Mouse (Mus musculus) liver, embryonic 11.5 days (tissue): ENCODE results near the gene 4930583I09Rik. TPM values are rescaled to one million over a fixed set of nuclear protein-coding genes. Genes with fewer than 3 reads are reported as not detected.

ENCODE experiments used
- ATAC-seq: fragments of 200-750 bp; cut with Nextera tagmentation; replicated peaks from 2 replicates; pipeline ENCODE4 v1.8.0; 2017; ENCODE audit warnings: moderate number of reproducible peaks, mild to moderate bottlenecking, moderate TSS enrichment, moderate library complexity; ENCODE audit not compliant: low FRiP score
- DNase-seq: peaks from one replicate; pipeline ENCODE4 v3.0.0-alpha.2; 2017; ENCODE audit warnings: low spot score
- H3K27ac ChIP-seq: fragments of 300-500 bp; sonication (generic); 2 replicates; pipeline ENCODE4 v1.5.1; 2014; ENCODE audit warnings: mild to moderate bottlenecking, low read depth, low read length, control low read depth
- H3K27me3 ChIP-seq: fragments of 300-500 bp; sonication (generic); replicated peaks from 2 replicates; pipeline ENCODE4 v1.6.1; 2014; ENCODE audit warnings: low read length, mixed read lengths; ENCODE audit not compliant: control insufficient read depth, insufficient read depth
- H3K36me3 ChIP-seq: fragments of 300-500 bp; sonication (generic); 2 replicates; pipeline ENCODE4 v1.6.1; 2014; ENCODE audit warnings: mild to moderate bottlenecking, low read length, moderate library complexity, mixed read lengths; ENCODE audit not compliant: control insufficient read depth, insufficient read depth
- H3K4me1 ChIP-seq: fragments of 300-500 bp; sonication (generic); replicated peaks from 2 replicates; pipeline ENCODE4 v1.6.1; 2014; ENCODE audit warnings: low read length, mixed read lengths; ENCODE audit not compliant: control insufficient read depth, insufficient read depth
- H3K4me2 ChIP-seq: fragments of 300-500 bp; sonication (generic); 2 replicates; pipeline ENCODE4 v1.6.1; 2014; ENCODE audit warnings: mild to moderate bottlenecking, control low read depth, moderate library complexity
- H3K4me3 ChIP-seq: fragments of 300-500 bp; sonication (generic); 2 replicates; pipeline ENCODE4 v1.5.1; 2014; ENCODE audit warnings: low read depth, low read length, control low read depth
- H3K9ac ChIP-seq: fragments of 300-500 bp; sonication (generic); 2 replicates; pipeline ENCODE4 v1.6.1; 2014; ENCODE audit warnings: low read depth, low read length, control low read depth
- H3K9me3 ChIP-seq: fragments of 300-500 bp; sonication (generic); 2 replicates; pipeline ENCODE4 v1.6.1; 2016; ENCODE audit warnings: low read length, inconsistent platforms, mixed read lengths; ENCODE audit not compliant: control insufficient read depth
- WGBS: fragments of 180-500 bp; shearing (Covaris S2); extraction: QIAGEN DNeasy Blood & Tissue Kit; methylation state at CpG from one replicate; pipeline ENCODE4 v1.1.7; 2014; 5-methylcytosine and 5-hydroxymethylcytosine counted together
- polyA plus RNA-seq: library from polyadenylated mRNA; unstranded; fragments of >200 nt; fragmentation: Nextera tagmentation; extraction: Ambion mirVana; gene quantifications from 2 replicates; pipeline ENCODE4 v1.2.1, GENCODE M21; 2014

4930583I09Rik gene
- polyA plus RNA-seq, 1 experiment from 2014 or later, result not detected

DNA sequence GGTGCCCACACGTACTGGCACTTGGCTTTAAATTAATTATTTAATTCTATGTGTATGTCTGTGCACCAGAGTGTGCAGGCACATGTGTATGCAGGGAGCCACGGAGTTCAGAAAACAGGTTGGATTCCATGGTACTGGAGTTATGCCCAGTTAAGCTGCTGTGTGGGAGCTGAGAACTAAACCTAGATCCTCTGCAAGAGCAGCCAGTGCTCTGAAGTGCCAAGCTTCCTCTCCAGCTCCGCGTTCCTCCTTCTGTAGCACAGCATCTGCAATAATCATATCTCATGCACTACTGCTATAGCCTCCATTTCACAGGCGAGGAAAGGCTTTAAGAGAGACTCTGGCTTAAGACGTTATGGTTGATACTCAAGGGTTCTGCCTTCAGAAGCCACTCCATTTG, 22.3 kb downstream of the 4930583I09Rik start:
- DNase-seq (no peak), ATAC-seq (no peak)
- Histone ChIP-seq H3K4me1 (no peaks in the 10 kb centered on the region), H3K4me2 (no peak overlapping the region), H3K27me3 (no peaks in the 10 kb centered on the region), H3K4me3 (no peak overlapping the region), H3K27ac (no peak overlapping the region), H3K36me3 (no peaks in the 10 kb centered on the region), H3K9me3 (no peaks in the 10 kb centered on the region), H3K9ac (no peak overlapping the region)
- 79% methylated on average over 6 of the region's 6 CpGs for WGBS

DNA sequence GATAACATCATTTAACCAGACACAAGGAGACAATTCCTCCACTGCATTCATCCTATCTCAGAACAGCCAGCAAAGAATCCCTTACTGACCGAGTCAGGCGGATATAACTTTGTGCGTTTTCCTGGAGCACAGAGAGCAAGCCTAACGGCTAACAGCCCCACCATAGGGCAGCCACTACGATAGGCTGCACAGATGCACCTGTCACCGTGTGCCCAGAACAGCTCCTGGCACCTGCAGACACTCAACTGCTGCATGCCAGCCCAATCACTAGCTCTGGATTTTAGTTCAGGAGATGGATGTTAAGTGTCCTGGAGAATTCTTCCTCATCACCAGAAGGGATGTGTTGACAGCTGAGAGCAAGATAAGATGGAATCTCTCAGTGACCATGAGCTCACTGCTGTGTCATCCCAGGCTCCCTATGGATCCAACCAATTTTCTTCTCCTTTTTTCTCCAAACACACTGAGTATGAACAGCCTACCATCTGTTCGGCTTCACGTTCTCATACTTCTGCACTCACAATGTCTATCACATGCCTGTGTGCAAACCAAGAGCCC, 29.8 kb downstream of the 4930583I09Rik start:
- Histone ChIP-seq H3K27ac (no peak overlapping the region), H3K9ac (no peak overlapping the region), H3K9me3 (no peaks in the 10 kb centered on the region), H3K4me2 (no peak overlapping the region), H3K36me3 (no peaks in the 10 kb centered on the region), H3K4me1 (no peaks in the 10 kb centered on the region), H3K27me3 (no peaks in the 10 kb centered on the region), H3K4me3 (no peak overlapping the region)
- ATAC-seq (no peak), DNase-seq (no peak)
- 82% methylated on average over 8 of the region's 8 CpGs for WGBS

DNA sequence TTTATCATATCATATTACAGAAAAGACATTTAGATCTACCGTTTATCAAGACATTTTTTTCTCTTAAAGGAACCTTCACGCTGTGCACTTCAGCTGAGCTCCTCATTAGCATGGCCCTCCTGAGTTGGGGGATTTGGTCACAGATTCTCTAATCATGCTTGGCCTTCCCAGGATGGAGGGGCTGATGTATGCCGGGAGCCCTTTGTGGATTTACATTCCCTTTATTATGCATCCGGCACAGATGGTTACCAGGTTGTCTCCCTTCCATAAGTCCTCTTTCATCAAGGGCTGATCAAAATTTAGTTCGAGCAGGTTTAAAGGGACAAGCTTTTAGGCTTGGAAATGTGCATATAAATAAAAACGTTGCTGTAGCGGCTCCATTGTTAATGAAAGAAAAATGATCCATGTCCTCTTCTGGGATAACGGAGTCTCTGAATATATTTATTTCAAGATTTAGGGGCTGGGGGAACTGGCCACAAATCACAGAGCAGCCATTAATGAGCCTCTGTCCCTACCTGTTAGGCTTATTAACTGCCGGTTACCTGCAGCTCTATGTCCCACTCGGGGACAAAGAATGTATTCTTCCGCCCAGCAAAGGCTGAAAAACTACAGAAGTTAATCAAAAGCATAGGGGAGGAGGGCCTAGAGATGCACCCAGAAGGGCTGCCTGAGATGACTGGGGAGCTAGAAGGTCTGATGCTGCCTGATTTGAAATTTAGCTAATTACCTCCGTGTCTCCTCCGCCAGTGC, 31.3 kb downstream of the 4930583I09Rik start:
- H3K27me3 ChIP-seq, result no peaks in the 10 kb centered on the region
- H3K9ac ChIP-seq, result no peak overlapping the region
- WGBS, result 77% methylated on average over 13 of the region's 13 CpGs
- ATAC-seq (no peak), DNase-seq (no peak)
- H3K36me3 ChIP-seq, result no peaks in the 10 kb centered on the region
- no peaks in the 10 kb centered on the region for H3K9me3 ChIP-seq
- H3K27ac ChIP-seq, result no peak overlapping the region
- H3K4me1 ChIP-seq, result no peaks in the 10 kb centered on the region
- H3K4me3 ChIP-seq, result no peak overlapping the region
- H3K4me2 ChIP-seq, result no peak overlapping the region

DNA sequence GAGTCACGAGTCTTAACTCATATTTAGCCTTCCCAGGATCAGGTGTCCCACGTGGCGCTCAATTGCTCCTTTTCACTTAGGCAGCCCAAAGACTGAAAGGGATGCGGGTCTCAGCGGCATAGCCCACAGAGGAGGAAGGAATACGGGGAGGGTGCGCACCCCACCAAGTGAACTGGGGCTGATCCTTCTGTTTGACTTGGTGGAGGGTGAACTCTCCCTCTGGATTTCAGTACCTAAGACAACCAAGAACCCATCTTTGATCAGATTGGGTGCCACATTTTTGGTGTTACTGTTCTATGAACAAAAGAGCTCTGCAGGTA, 33.0 kb downstream of the 4930583I09Rik start:
- H3K4me3 ChIP-seq, result no peak overlapping the region
- no peaks in the 10 kb centered on the region for H3K4me1 ChIP-seq
- H3K36me3 ChIP-seq, result no peaks in the 10 kb centered on the region
- H3K27me3 ChIP-seq, result no peaks in the 10 kb centered on the region
- ATAC-seq (no peak), DNase-seq (no peak)
- H3K27ac ChIP-seq, result no peak overlapping the region
- no peak overlapping the region for H3K9ac ChIP-seq
- H3K9me3 ChIP-seq, result no peaks in the 10 kb centered on the region
- WGBS, result 59% methylated on average over 7 of the region's 7 CpGs
- H3K4me2 ChIP-seq, result no peak overlapping the region

DNA sequence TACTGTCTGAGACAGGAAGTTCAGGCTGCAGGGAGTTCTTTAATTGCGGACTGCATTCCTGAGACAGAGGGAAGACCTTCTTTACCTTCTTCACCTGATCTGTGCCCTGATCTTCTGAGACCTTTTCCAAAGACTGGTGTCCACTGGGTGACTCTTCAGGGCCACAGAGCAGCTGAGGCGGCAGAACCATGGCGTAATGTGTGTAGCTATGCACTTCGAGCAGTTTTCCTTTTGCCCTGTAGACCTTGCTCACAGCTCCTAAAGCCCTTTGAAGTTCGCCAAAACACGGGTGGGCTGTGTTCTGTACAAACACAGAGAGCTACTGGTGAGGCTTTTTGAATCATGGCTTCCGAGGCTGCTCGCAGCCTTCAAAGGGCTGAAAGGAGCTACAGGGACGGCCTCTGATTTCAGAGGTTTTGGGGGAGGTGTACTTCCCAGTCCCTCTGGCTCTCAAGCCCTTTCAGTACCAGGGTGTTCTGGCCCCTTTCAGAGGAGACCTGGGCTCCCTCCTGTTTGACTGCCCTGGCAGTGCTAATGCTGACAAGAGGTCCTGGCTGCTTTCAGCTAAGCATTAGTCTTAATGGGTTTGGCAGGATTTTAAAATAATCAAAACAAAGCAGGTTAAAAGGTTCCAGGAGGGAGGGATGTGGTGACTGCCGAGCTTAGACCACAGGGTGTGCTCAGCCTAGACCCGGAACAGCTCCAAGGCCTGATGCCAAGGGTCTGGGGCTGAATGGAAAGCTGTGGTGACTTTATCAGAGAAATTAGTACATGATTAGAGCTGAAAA, 33.5 kb downstream of the 4930583I09Rik start:
- H3K27me3 ChIP-seq, result no peaks in the 10 kb centered on the region
- ATAC-seq, result no peak
- DNase-seq, result no peak
- H3K4me3 ChIP-seq, result no peak overlapping the region
- 52% methylated on average over 11 of the region's 11 CpGs for WGBS
- H3K4me2 ChIP-seq, result no peak overlapping the region
- H3K9ac ChIP-seq, result no peak overlapping the region
- H3K4me1 ChIP-seq, result no peaks in the 10 kb centered on the region
- no peaks in the 10 kb centered on the region for H3K36me3 ChIP-seq
- no peaks in the 10 kb centered on the region for H3K9me3 ChIP-seq
- no peak overlapping the region for H3K27ac ChIP-seq

DNA sequence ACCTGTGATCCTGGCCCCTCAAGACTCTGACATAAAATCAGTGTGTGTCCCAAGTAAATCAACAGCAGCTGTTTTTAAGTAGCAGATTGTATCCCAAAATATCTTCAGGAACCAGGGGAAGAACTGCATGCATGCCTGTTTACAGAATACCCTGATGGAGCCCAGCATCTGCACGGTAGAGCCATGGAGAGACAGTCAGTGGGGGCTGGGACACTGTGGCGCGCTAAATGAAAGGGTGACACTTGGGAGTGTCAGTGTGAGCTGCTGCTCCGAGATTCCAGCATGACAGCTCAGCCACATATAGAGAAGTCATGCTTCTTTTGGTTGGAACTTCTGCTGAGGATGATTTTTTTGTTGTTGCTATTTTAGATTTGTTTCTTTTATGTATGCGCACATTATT, 43.2 kb downstream of the 4930583I09Rik start:
- H3K4me2 ChIP-seq, result no peak overlapping the region
- no peaks in the 10 kb centered on the region for H3K27me3 ChIP-seq
- no peak for DNase-seq
- ATAC-seq, result no peak
- no peak overlapping the region for H3K9ac ChIP-seq
- H3K9me3 ChIP-seq, result no peaks in the 10 kb centered on the region
- WGBS, result 78% methylated on average over 5 of the region's 5 CpGs
- H3K4me3 ChIP-seq, result no peak overlapping the region
- no peaks in the 10 kb centered on the region for H3K36me3 ChIP-seq
- H3K27ac ChIP-seq, result no peak overlapping the region
- no peaks in the 10 kb centered on the region for H3K4me1 ChIP-seq

DNA sequence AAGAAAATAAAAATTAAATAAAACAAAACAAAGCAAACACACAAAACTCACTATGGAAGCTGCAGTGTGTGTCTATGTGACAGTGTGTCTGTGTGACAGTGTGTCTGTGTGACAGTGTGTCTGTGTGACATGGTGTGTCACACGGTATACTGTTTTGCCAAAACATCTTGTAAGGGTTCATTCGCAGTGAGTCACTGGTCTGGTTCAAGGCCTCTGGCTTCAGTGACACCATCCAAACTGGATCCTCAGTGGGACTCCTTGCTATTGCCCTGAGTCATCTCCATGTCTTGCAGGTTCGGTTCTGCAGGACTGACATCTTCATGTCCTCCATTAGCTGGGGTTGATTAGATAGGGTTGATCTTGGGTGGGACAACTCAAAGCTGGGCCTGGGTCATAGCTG, 43.8 kb downstream of the 4930583I09Rik start:
- 87% methylated on average over 3 of the region's 3 CpGs for WGBS
- ATAC-seq (no peak), DNase-seq (no peak)
- no peak overlapping the region for H3K27ac ChIP-seq
- H3K9ac ChIP-seq, result no peak overlapping the region
- no peaks in the 10 kb centered on the region for H3K9me3 ChIP-seq
- H3K4me2 ChIP-seq, result no peak overlapping the region
- H3K4me1 ChIP-seq, result no peaks in the 10 kb centered on the region
- no peak overlapping the region for H3K4me3 ChIP-seq
- H3K36me3 ChIP-seq, result no peaks in the 10 kb centered on the region
- H3K27me3 ChIP-seq, result no peaks in the 10 kb centered on the region

DNA sequence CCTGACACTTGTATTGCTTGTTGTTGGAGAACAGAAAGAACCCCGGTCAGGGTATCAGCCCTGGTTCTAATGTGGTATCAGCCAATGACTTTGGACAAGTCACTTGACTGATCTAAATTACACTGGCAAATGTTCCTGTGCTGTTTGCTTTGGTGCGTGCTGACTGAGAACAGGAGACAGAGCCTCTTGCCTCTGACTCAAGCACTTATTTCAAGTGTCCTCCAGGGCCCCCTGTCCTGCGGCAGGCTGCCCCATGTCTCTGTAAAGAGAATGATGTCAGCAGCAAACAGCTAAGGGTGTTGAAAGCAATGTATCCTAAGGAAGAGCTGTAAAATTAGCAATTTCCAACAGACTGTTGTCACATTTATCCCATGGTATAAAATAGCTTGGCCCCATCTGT, 46.7 kb downstream of the 4930583I09Rik start:
- no peaks in the 10 kb centered on the region for H3K27me3 ChIP-seq
- DNase-seq (no peak), ATAC-seq (no peak)
- no peak overlapping the region for H3K9ac ChIP-seq
- H3K9me3 ChIP-seq, result no peaks in the 10 kb centered on the region
- no peak overlapping the region for H3K4me2 ChIP-seq
- H3K36me3 ChIP-seq, result no peaks in the 10 kb centered on the region
- H3K4me3 ChIP-seq, result no peak overlapping the region
- H3K27ac ChIP-seq, result no peak overlapping the region
- no peaks in the 10 kb centered on the region for H3K4me1 ChIP-seq
- WGBS, result 51% methylated on average over 3 of the region's 3 CpGs

DNA sequence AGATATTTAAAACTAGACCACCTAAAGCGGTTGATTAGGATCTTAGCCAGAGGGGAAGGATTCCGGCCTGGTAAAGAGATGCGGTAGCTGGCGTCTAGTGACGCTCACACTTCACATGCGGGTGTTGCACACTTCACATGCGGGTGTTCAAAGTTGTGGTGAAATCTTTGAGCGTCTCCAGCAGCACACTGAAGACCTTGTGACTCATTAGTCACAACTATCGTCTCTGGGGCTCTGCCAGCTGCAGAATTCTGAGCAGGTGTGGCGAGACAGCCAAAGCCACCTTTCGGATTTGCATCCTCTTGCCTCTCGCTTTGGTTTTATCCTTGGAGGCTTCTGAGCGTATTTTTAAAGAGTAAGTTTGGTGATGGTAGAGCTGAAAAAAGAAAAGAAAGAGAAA, 47.6 kb downstream of the 4930583I09Rik start:
- ATAC-seq (no peak), DNase-seq (no peak)
- Histone ChIP-seq H3K4me3 (no peak overlapping the region), H3K9me3 (no peaks in the 10 kb centered on the region), H3K27ac (no peak overlapping the region), H3K36me3 (no peaks in the 10 kb centered on the region), H3K4me1 (no peaks in the 10 kb centered on the region), H3K9ac (no peak overlapping the region), H3K4me2 (no peak overlapping the region), H3K27me3 (no peaks in the 10 kb centered on the region)
- whole genome bisulfite sequencing, result 85% methylated on average over 13 of the region's 13 CpGs
